Mouse (Mus musculus) spleen, adult 2 months (tissue): ENCODE measurements around the gene Zfyve28.

Experiments used
- CTCF ChIP-seq: fragments of 200-500 bp; IDR thresholded peaks from 2 replicates; pipeline ENCODE4 v1.5.1; 2011; ENCODE audit warnings: mild to moderate bottlenecking, inconsistent platforms; ENCODE audit not compliant: insufficient read depth, insufficient read length, insufficient replicate concordance; ENCODE audit errors: extremely low read depth
- POLR2A ChIP-seq: fragments of 200-500 bp; IDR thresholded peaks from 2 replicates; pipeline ENCODE4 v1.6.1; 2011; ENCODE audit warnings: low read depth, low read length, inconsistent platforms

DNA sequence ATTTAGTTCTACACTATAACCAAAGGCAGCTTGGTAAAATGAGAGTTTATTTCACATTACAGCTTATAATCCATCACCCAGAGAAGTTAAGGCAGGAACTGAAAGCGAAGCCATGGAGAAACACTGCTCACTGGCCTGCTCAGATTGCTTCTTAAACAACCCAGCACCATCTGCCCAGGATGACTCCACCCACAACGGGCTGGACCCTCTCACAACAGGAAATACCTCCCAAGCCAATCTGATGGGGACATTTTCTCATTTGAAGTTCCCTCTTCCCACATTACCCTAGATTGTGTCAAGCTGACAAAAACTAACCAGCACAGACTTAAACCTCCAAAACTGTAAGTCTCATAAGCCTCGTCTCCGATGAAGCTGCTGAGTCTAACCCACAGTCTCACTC, 10.2 kb downstream of the Zfyve28 start:
- TF ChIP-seq POLR2A (no peak), CTCF (no peak)
